Mouse (Mus musculus): ENCODE results near the gene Pkd1l2. TPM values are rescaled to one million over a fixed set of nuclear protein-coding genes. Genes with fewer than 3 reads are reported as not detected.
A peak's percentile ranks its signal among the peaks of the same experiment; 100 is the strongest.

The Pkd1l2 gene
- polyA plus RNA-seq, 1 experiment from 2014 or later: 0.06 TPM

- WGBS: under 1% methylated on average over 46 of the region's 46 CpGs
- H3K4me2 ChIP-seq (replicated peaks): peak within 1 kb of the TSS; percentile 70
- H3K27ac ChIP-seq: no peak within 1 kb of the TSS
- H3K4me3 ChIP-seq: peak within 1 kb of the TSS; percentile 78
- peaks cover 12% of the 10 kb centered on the region for H3K36me3 ChIP-seq
- no peaks in the 10 kb centered on the region for H3K9me3 ChIP-seq
- H3K27me3 ChIP-seq (replicated peaks): no peaks in the 10 kb centered on the region
- ATAC-seq (ENCODE audit: low FRiP score, low read depth): peak; percentile 100
- peak within 1 kb of the TSS; percentile 51; the same call in 1 of the 2 replicates for H3K9ac ChIP-seq
- peaks cover 9% of the 10 kb centered on the region; the same call in 1 of the 2 replicates for H3K4me1 ChIP-seq
Measured at GRCm38 (mm10) chr8:116978631-116979256, 103.5 kb downstream of the Pkd1l2 start, which contains the start of gene 1700030J22Rik. 1700030J22Rik (minus strand) TSS chr8:116978959.

- WGBS: 33% methylated on average over 8 of the region's 8 CpGs
- H3K27ac ChIP-seq: no peak overlapping the region
- no peak for ATAC-seq (ENCODE audit: low FRiP score, low read depth)
Measured at GRCm38 (mm10) chr8:116978052-116978451, 104.2 kb downstream of the Pkd1l2 start.

GRCm38 (mm10) chr8:116975606-116976005 lies 106.6 kb downstream of the Pkd1l2 start:
- Histone ChIP-seq H3K27ac (no peak overlapping the region), H3K4me3 (no peak overlapping the region), H3K4me2 (replicated peaks) (no peak overlapping the region), H3K27me3 (replicated peaks) (no peaks in the 10 kb centered on the region), H3K9ac (no peak overlapping the region), H3K4me1 (peaks cover 9% of the 10 kb centered on the region; the same call in 1 of the 2 replicates), H3K9me3 (no peaks in the 10 kb centered on the region), H3K36me3 (peaks cover 3% of the 10 kb centered on the region; the same call in 1 of the 2 replicates)
- ATAC-seq (ENCODE audit: low FRiP score, low read depth): no peak
- WGBS: 64% methylated on average over 5 of the region's 5 CpGs

More at GRCm38 (mm10) chr8:116978052-116978451, 104.2 kb downstream of the Pkd1l2 start:
- Histone ChIP-seq H3K4me3 (peak overlapping the region; percentile 78), H3K36me3 (peaks cover 7% of the 10 kb centered on the region), H3K4me2 (replicated peaks) (peak overlapping the region; percentile 70), H3K9me3 (no peaks in the 10 kb centered on the region), H3K9ac (peak overlapping the region; percentile 51; the same call in 1 of the 2 replicates), H3K4me1 (peaks cover 9% of the 10 kb centered on the region; the same call in 1 of the 2 replicates), H3K27me3 (replicated peaks) (no peaks in the 10 kb centered on the region)

GRCm38 (mm10) chr8:116975066-116975465 lies 107.2 kb downstream of the Pkd1l2 start:
- 44% methylated on average over 5 of the region's 5 CpGs for WGBS
- Histone ChIP-seq H3K4me2 (replicated peaks) (no peak overlapping the region), H3K4me1 (peaks cover 8% of the 10 kb centered on the region; the same call in 1 of the 2 replicates), H3K27me3 (replicated peaks) (no peaks in the 10 kb centered on the region), H3K36me3 (peaks cover 3% of the 10 kb centered on the region; the same call in 1 of the 2 replicates), H3K4me3 (no peak overlapping the region), H3K9me3 (no peaks in the 10 kb centered on the region), H3K27ac (no peak overlapping the region), H3K9ac (no peak overlapping the region)
- ATAC-seq (ENCODE audit: low FRiP score, low read depth): no peak

- Histone ChIP-seq H3K27me3 (replicated peaks) (no peaks in the 10 kb centered on the region), H3K9me3 (no peaks in the 10 kb centered on the region), H3K9ac (no peak overlapping the region), H3K36me3 (peaks cover 3% of the 10 kb centered on the region; the same call in 1 of the 2 replicates), H3K4me3 (no peak overlapping the region), H3K4me2 (replicated peaks) (no peak overlapping the region), H3K27ac (no peak overlapping the region), H3K4me1 (no peaks in the 10 kb centered on the region)
- ATAC-seq (ENCODE audit: low FRiP score, low read depth): no peak
- WGBS: 87% methylated on average over 6 of the region's 6 CpGs
Measured at GRCm38 (mm10) chr8:116969531-116969930, 112.7 kb downstream of the Pkd1l2 start.

GRCm38 (mm10) chr8:116954415-116954814 lies 127.8 kb downstream of the Pkd1l2 start:
- Histone ChIP-seq H3K27ac (no peak overlapping the region), H3K4me3 (no peak overlapping the region), H3K9ac (no peak overlapping the region), H3K4me2 (replicated peaks) (no peak overlapping the region), H3K9me3 (no peaks in the 10 kb centered on the region), H3K36me3 (peaks cover 60% of the 10 kb centered on the region), H3K4me1 (no peaks in the 10 kb centered on the region), H3K27me3 (replicated peaks) (no peaks in the 10 kb centered on the region)
- ATAC-seq (ENCODE audit: low FRiP score, low read depth): no peak
- 94% methylated on average over 9 of the region's 9 CpGs for WGBS

GRCm38 (mm10) chr8:116952428-116952827 lies 129.8 kb downstream of the Pkd1l2 start:
- peaks cover 45% of the 10 kb centered on the region for H3K36me3 ChIP-seq
- H3K4me2 ChIP-seq (replicated peaks): no peak overlapping the region
- H3K4me3 ChIP-seq: no peak overlapping the region
- no peaks in the 10 kb centered on the region for H3K27me3 ChIP-seq (replicated peaks)
- H3K27ac ChIP-seq: no peak overlapping the region
- 91% methylated on average over 8 of the region's 8 CpGs for WGBS
- H3K9ac ChIP-seq: no peak overlapping the region
- no peaks in the 10 kb centered on the region for H3K4me1 ChIP-seq
- ATAC-seq (ENCODE audit: low FRiP score, low read depth): no peak
- H3K9me3 ChIP-seq: no peaks in the 10 kb centered on the region

GRCm38 (mm10) chr8:116951778-116952177 lies 130.5 kb downstream of the Pkd1l2 start:
- Histone ChIP-seq H3K9ac (no peak overlapping the region), H3K4me2 (replicated peaks) (no peak overlapping the region), H3K27me3 (replicated peaks) (no peaks in the 10 kb centered on the region), H3K27ac (no peak overlapping the region), H3K36me3 (peaks cover 38% of the 10 kb centered on the region), H3K9me3 (no peaks in the 10 kb centered on the region), H3K4me1 (no peaks in the 10 kb centered on the region), H3K4me3 (no peak overlapping the region)
- no peak for ATAC-seq (ENCODE audit: low FRiP score, low read depth)
- 95% methylated on average over 2 of the region's 2 CpGs for WGBS

GRCm38 (mm10) chr8:116951369-116951768 lies 130.9 kb downstream of the Pkd1l2 start:
- Histone ChIP-seq H3K27me3 (replicated peaks) (no peaks in the 10 kb centered on the region), H3K36me3 (peaks cover 34% of the 10 kb centered on the region), H3K9me3 (no peaks in the 10 kb centered on the region), H3K4me3 (no peak overlapping the region), H3K4me2 (replicated peaks) (no peak overlapping the region), H3K9ac (no peak overlapping the region), H3K4me1 (no peaks in the 10 kb centered on the region), H3K27ac (no peak overlapping the region)
- WGBS: 80% methylated on average over 5 of the region's 5 CpGs
- no peak for ATAC-seq (ENCODE audit: low FRiP score, low read depth)

- no peaks in the 10 kb centered on the region for H3K9me3 ChIP-seq
- no peak overlapping the region for H3K4me3 ChIP-seq
- H3K36me3 ChIP-seq: no peaks in the 10 kb centered on the region
- ATAC-seq (ENCODE audit: low FRiP score, low read depth): no peak
- H3K4me2 ChIP-seq (replicated peaks): no peak overlapping the region
- no peaks in the 10 kb centered on the region for H3K27me3 ChIP-seq (replicated peaks)
- no peak overlapping the region for H3K9ac ChIP-seq
- WGBS: 91% methylated on average over 7 of the region's 7 CpGs
- no peak overlapping the region for H3K27ac ChIP-seq
- H3K4me1 ChIP-seq: peaks cover 20% of the 10 kb centered on the region
Measured at GRCm38 (mm10) chr8:116947589-116947988, 134.7 kb downstream of the Pkd1l2 start.

- no peak overlapping the region for H3K27ac ChIP-seq
- H3K9ac ChIP-seq: no peak overlapping the region
- peaks cover 20% of the 10 kb centered on the region for H3K4me1 ChIP-seq
- H3K4me2 ChIP-seq (replicated peaks): no peak overlapping the region
- no peaks in the 10 kb centered on the region for H3K27me3 ChIP-seq (replicated peaks)
- H3K4me3 ChIP-seq: no peak overlapping the region
- H3K36me3 ChIP-seq: no peaks in the 10 kb centered on the region
- 85% methylated on average over 6 of the region's 6 CpGs for WGBS
- no peak for ATAC-seq (ENCODE audit: low FRiP score, low read depth)
- H3K9me3 ChIP-seq: no peaks in the 10 kb centered on the region
Measured at GRCm38 (mm10) chr8:116946851-116947250, 135.4 kb downstream of the Pkd1l2 start.

- H3K27ac ChIP-seq: no peak overlapping the region
- H3K9me3 ChIP-seq: no peaks in the 10 kb centered on the region
- H3K36me3 ChIP-seq: no peaks in the 10 kb centered on the region
- no peaks in the 10 kb centered on the region for H3K27me3 ChIP-seq (replicated peaks)
- ATAC-seq (ENCODE audit: low FRiP score, low read depth): no peak
- 86% methylated on average over 21 of the region's 21 CpGs for WGBS
- H3K4me3 ChIP-seq: no peak overlapping the region
- H3K4me2 ChIP-seq (replicated peaks): no peak overlapping the region
- H3K9ac ChIP-seq: no peak overlapping the region
- H3K4me1 ChIP-seq: peaks cover 20% of the 10 kb centered on the region
Measured at GRCm38 (mm10) chr8:116946268-116946838, 135.9 kb downstream of the Pkd1l2 start.
